Mouse (Mus musculus): ENCODE results near the gene Bag5.

The Bag5 gene

GRCm38 (mm10) chr12:111660628-111661027, 52.4 kb downstream of the Bag5 start:
- DNase-seq (ENCODE audit: inconsistent age in 2 of 2, low spot score in 1 of 2), result no peak
